Mouse (Mus musculus) E14TG2a.4 (cell line): Measurements from ENCODE around the gene Nr6a1.

ENCODE experiments used
- CTCF ChIP-seq: conservative IDR thresholded peaks from 2 replicates; pipeline ENCODE4 v1.5.1; 2014; ENCODE audit warnings: low read length
- NANOG ChIP-seq: IDR thresholded peaks from 2 replicates; pipeline ENCODE4 v1.6.1; 2014; ENCODE audit warnings: borderline replicate concordance, low read length, mixed read lengths
- POU5F1 ChIP-seq: IDR thresholded peaks from 2 replicates; pipeline ENCODE4 v1.6.1; 2014; ENCODE audit warnings: low read length, borderline replicate concordance

GRCm38 (mm10) chr2:38823912-38824583, 103.4 kb downstream of the Nr6a1 start:
- TF ChIP-seq CTCF, result no peak
- TF ChIP-seq NANOG, result no peak
- TF ChIP-seq POU5F1, result no peak
